ENCODE assay signal across 8 mouse cellular contexts in the genomic region with DNA sequence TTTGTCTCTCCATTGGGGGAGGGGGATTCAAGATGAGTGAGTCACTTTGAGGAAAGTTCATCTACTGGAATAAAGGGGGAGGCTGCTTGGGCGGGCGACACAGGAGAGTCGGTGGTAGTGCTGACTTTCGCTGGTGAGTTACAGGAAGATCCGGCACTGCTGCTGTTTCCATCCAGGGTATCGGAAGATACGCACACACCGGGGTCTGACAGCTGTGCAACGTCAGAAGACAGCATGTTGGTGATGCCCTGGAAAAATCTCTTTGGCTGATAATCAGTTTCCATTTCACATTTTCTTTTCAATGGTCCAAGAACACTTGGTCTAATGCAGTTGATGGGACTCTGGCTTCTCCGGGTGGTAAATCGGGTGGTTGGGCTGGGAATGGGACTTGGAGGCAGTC. TPM values are rescaled to one million over a fixed set of nuclear protein-coding genes. Genes with fewer than 3 reads are reported as not detected.
DNase-seq lines count a peak whose midpoint lies in the region; ATAC-seq and TF ChIP-seq lines count a peak whose summit lies in the region.

No protein-coding gene starts in this region.

- peak overlapping the region; percentile 96 for H3K27ac ChIP-seq in embryonic facial prominence, embryonic 10.5 days (replicated peaks)
- peak overlapping the region; percentile 89 for H3K27ac ChIP-seq in hindbrain, embryonic 11.5 days (ENCODE audit: low read depth, low read length)
- H3K27ac ChIP-seq in liver, adult 2 months (replicated peaks; ENCODE audit: insufficient read depth, low read depth, low read length): peak overlapping the region; percentile 62

- peak overlapping the region; percentile 92 for H3K9ac ChIP-seq in hindbrain, embryonic 11.5 days (ENCODE audit: low read depth, low read length)
- H3K9ac ChIP-seq in liver, adult 2 months (ENCODE audit: low read depth, low read length): peak overlapping the region; percentile 91

- H3K27me3 ChIP-seq in G1E (ENCODE audit: insufficient read depth, low read length): no peaks in the 10 kb centered on the region
- no peaks in the 10 kb centered on the region for H3K27me3 ChIP-seq in embryonic facial prominence, embryonic 10.5 days (replicated peaks; ENCODE audit: low read depth, poor library complexity, severe bottlenecking)
- no peaks in the 10 kb centered on the region for H3K27me3 ChIP-seq in hindbrain, embryonic 11.5 days (ENCODE audit: control insufficient read depth, insufficient read depth, low read length)
- H3K27me3 ChIP-seq in liver, adult 2 months (ENCODE audit: control insufficient read depth, insufficient read depth, low read length): no peaks in the 10 kb centered on the region

- H3K4me3 ChIP-seq in G1E (ENCODE audit: low read depth, low read length): peak overlapping the region; percentile 93
- peak overlapping the region; percentile 77 for H3K4me3 ChIP-seq in embryonic facial prominence, embryonic 10.5 days
- H3K4me3 ChIP-seq in hindbrain, embryonic 11.5 days (ENCODE audit: low read depth, low read length): peak overlapping the region; percentile 84
- H3K4me3 ChIP-seq in liver, adult 2 months (ENCODE audit: insufficient read depth, low read depth, low read length): peak overlapping the region; percentile 87

- peaks cover 50% of the 10 kb centered on the region for H3K4me1 ChIP-seq in G1E (ENCODE audit: insufficient read depth, low read depth, low read length)
- H3K4me1 ChIP-seq in embryonic facial prominence, embryonic 10.5 days: peaks cover 17% of the 10 kb centered on the region
- peaks cover 2% of the 10 kb centered on the region; the same call in 1 of the 2 replicates for H3K4me1 ChIP-seq in hindbrain, embryonic 11.5 days (replicated peaks; ENCODE audit: control insufficient read depth, insufficient read depth, low read length)
- peaks cover 2% of the 10 kb centered on the region for H3K4me1 ChIP-seq in liver, adult 2 months (ENCODE audit: control insufficient read depth, insufficient read depth, low read length)

- peak; percentile 56 to 59 for DNase-seq in B cell, adult 2 months
- peak; percentile 26 for DNase-seq in G1E (ENCODE audit: low spot score)
- peak; percentile 27 for DNase-seq in embryonic facial prominence, embryonic 10.5 days (ENCODE audit: low spot score)
- DNase-seq in hindbrain, embryonic 11.5 days (ENCODE audit: low spot score): no peak
- no peak for DNase-seq in liver, adult 2 months (ENCODE audit: extremely low read depth, low read depth, low spot score)
- DNase-seq in neural tube, embryonic 10.5 days (ENCODE audit: extremely low spot score, low spot score): peak; percentile 52
- DNase-seq in left cerebral cortex, adult 8-10 months (ENCODE audit: low spot score in 2 of 2): no peak
- no peak for DNase-seq in ovary, postnatal 14 days (ENCODE audit: low spot score)

- peak overlapping the region; percentile 78 for H3K4me2 ChIP-seq in hindbrain, embryonic 11.5 days (replicated peaks; ENCODE audit: low read depth, low read length)

- 1% methylated on average over 11 of the region's 11 CpGs for WGBS in embryonic facial prominence, embryonic 10.5 days
- 0% methylated on average over 11 of the region's 11 CpGs for WGBS in hindbrain, embryonic 11.5 days
- WGBS in liver, adult 2 months: 3% methylated on average over 11 of the region's 11 CpGs

- no peak for ATAC-seq in G1E (ENCODE audit: extremely low read depth, insufficient number of reproducible peaks, low FRiP score, poor library complexity, severe bottlenecking)
- no peak for ATAC-seq in hindbrain, embryonic 11.5 days (ENCODE audit: low FRiP score)

- no peak for TF ChIP-seq CTCF in G1E (IDR thresholded peaks at IDR 0.05; ENCODE audit: low read depth, low read length)
- TF ChIP-seq CTCF in liver, adult 2 months (IDR thresholded peaks at IDR 0.05; ENCODE audit: low read depth, low read length): no peak

- H3K9me3 ChIP-seq in G1E (replicated peaks): no peaks in the 10 kb centered on the region
- H3K9me3 ChIP-seq in embryonic facial prominence, embryonic 10.5 days: no peaks in the 10 kb centered on the region
- H3K9me3 ChIP-seq in hindbrain, embryonic 11.5 days (ENCODE audit: control insufficient read depth, low read length): no peaks in the 10 kb centered on the region

- TF ChIP-seq POLR2A in liver, adult 2 months (IDR thresholded peaks at IDR 0.05; ENCODE audit: extremely low read depth, insufficient read depth, low read length): no peak

- no peaks in the 10 kb centered on the region for H3K79me2 ChIP-seq in liver, adult 2 months (ENCODE audit: control insufficient read depth, insufficient read depth, low read length)

- H3K36me3 ChIP-seq in G1E (replicated peaks): peaks cover 55% of the 10 kb centered on the region
- H3K36me3 ChIP-seq in embryonic facial prominence, embryonic 10.5 days (replicated peaks): peaks cover 5% of the 10 kb centered on the region; the same call in 1 of the 2 replicates
- no peaks in the 10 kb centered on the region for H3K36me3 ChIP-seq in hindbrain, embryonic 11.5 days (ENCODE audit: control insufficient read depth, insufficient read depth, low read length)
- no peaks in the 10 kb centered on the region for H3K36me3 ChIP-seq in liver, adult 2 months (ENCODE audit: control insufficient read depth, insufficient read depth, low read length)

RNA-seq across cellular contexts. Expression of a gene that starts 0.7 kb away (rescaled TPM):
- total RNA-seq in G1E (2014; fragmentation: Nextera tagmentation) (44.8 and 68.7 TPM in 2 replicates), G1E (2017) (5.0 and 5.2 TPM in 2 replicates)
- 14.2 and 18.9 TPM in 2 replicates for polyA plus RNA-seq in G1E (2012)
- 43.4 and 46.2 TPM in 2 replicates for polyA plus RNA-seq in embryonic facial prominence, embryonic 10.5 days (2016; fragmentation: Nextera tagmentation; extraction: Ambion mirVana)
- polyA plus RNA-seq in hindbrain, embryonic 11.5 days (2014; fragmentation: Nextera tagmentation; extraction: Ambion mirVana): 49.8 and 64.2 TPM in 2 replicates
- total RNA-seq in liver, adult 2 months (2014; rRNA removed): 0.74 and 1.3 TPM in 2 replicates
- 16.5 and 17.6 TPM in 2 replicates for polyA plus RNA-seq in liver, adult 2 months (2012; rRNA removed)
- total RNA-seq in left cerebral cortex, adult 8-10 months (2022): 10 to 100 TPM; 22.3 to 30.1 (median 27.6) TPM

Comparison
In these comparisons a context has a peak if more than half of its experiments do, and no peak if none do; other contexts are left out.
1. DNase-seq: peak in B cell, adult 2 months (2 of 2), G1E (single experiment), embryonic facial prominence, embryonic 10.5 days (single experiment) and neural tube, embryonic 10.5 days (single experiment); none in hindbrain, embryonic 11.5 days (single experiment), liver, adult 2 months (single experiment), left cerebral cortex, adult 8-10 months (0 of 2) and ovary, postnatal 14 days (single experiment).
2. Peak in every context shown above with its lines, with median percentiles within 50 percentile points of each other: H3K4me3 ChIP-seq and H3K27ac ChIP-seq.